11 mouse cellular contexts compared by ENCODE assay signal in the genomic region with DNA sequence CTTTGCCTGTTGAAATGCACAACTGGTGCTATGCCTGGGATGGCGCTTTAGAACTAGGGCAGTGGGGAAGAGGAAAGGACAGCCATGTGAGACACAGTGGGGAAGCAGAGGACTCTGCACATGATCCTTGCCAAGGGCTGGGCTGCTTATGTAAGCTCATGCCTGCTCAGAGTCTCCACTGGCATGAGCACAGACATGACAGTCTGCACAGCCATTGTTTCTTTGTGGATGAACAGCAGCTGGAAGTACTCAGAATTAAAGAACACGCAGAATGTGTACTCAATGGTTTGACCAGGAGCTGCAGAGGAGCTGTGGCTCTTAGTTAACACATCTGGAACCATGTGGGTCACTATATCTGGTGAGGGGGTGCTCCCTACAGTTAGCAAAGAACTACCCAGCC. TPM values are rescaled to one million over a fixed set of nuclear protein-coding genes. Genes with fewer than 3 reads are reported as not detected.
A peak's percentile ranks its signal among the peaks of the same experiment; 100 is the strongest.
DNase-seq lines count a peak whose midpoint lies in the region; TF ChIP-seq lines count a peak whose summit lies in the region.
"Had no signal": no experiment of that assay in that cellular context is flagged by ENCODE, and none has a peak within 500 bp of the region (broad histone marks: within the 10 kb centered on the region; RNA-seq: fewer than 3 reads in every experiment).

No protein-coding gene starts in this region.

- H3K27ac ChIP-seq in layer of hippocampus, adult 2 months = peak overlapping the region; percentile 12; the same call in 1 of the 2 replicates
- H3K27ac ChIP-seq: gastrocnemius, adult 2 months; hindbrain, embryonic 12.5 days had no signal

- no peak for DNase-seq in layer of hippocampus, adult 2 months (ENCODE audit: low spot score in 2 of 2)
- no peak for DNase-seq in layer of hippocampus, adult 9-10 months (ENCODE audit: low spot score)
- DNase-seq in right cerebral cortex, postnatal 14 days = peak; percentile 17
- no peak for DNase-seq in right cerebral cortex, postnatal 4 days
- DNase-seq in cerebellum, adult 9-11 months = peak; percentile 90
- DNase-seq in ovary, adult 18-20 months (ENCODE audit: low spot score) = no peak
- no peak for DNase-seq in urinary bladder, postnatal 4 days (ENCODE audit: low spot score in 2 of 2)
- DNase-seq: gastrocnemius, adult 2 months had no signal

- no peak overlapping the region for H3K4me3 ChIP-seq in layer of hippocampus, adult 2 months
- H3K4me3 ChIP-seq: erythroblast, embryonic 14.5 days; gastrocnemius, adult 2 months; heart, embryonic 12.5 days; hindbrain, embryonic 12.5 days had no signal

- TF ChIP-seq CTCF in layer of hippocampus, adult 2 months (conservative IDR thresholded peaks at IDR 0.05) = no peak

RNA-seq across cellular contexts. Expression of a gene that starts 9.1 kb away (rescaled TPM):
- 10 to 100 TPM; 79.7 to 81.8 TPM for total RNA-seq in layer of hippocampus, adult 2 months (2021)

RNA-seq across cellular contexts. Expression of a gene that starts 9.4 kb away (rescaled TPM):
- total RNA-seq in layer of hippocampus, adult 2 months (2021) = 10 to 100 TPM; 65.1 to 66.1 TPM

Comparison
In these comparisons a context has a peak if more than half of its experiments do, and no peak if none do; other contexts are left out.
1. DNase-seq: peak in right cerebral cortex, postnatal 14 days (single experiment) and cerebellum, adult 9-11 months (single experiment); none in layer of hippocampus, adult 2 months (0 of 2), layer of hippocampus, adult 9-10 months (single experiment), right cerebral cortex, postnatal 4 days (single experiment), ovary, adult 18-20 months (single experiment) and urinary bladder, postnatal 4 days (0 of 2).